Mouse (Mus musculus) CD4-positive, CD25-positive, alpha-beta regulatory T cell, adult 2 months (primary cell): Measurements from ENCODE around the gene 1700021F05Rik.
"Not testable (repeated sequence)": the region's sequence is repeated elsewhere in the genome, so short reads cannot be mapped to it uniquely, and the experiment has no call there.

ENCODE experiments used
- DNase-seq: peaks from one replicate; pipeline ENCODE4 v3.0.0-alpha.2; 2012; ENCODE audit warnings: low read depth, low spot score

The 1700021F05Rik gene

GRCm38 (mm10) chr10:43538831-43539230, 2.0 kb downstream of the 1700021F05Rik start:
- no peak for DNase-seq

- no peak for DNase-seq
Measured at GRCm38 (mm10) chr10:43537652-43538051, 3.1 kb downstream of the 1700021F05Rik start.

- no peak for DNase-seq
Measured at GRCm38 (mm10) chr10:43534382-43534781, 6.4 kb downstream of the 1700021F05Rik start.

- no peak for DNase-seq
Measured at GRCm38 (mm10) chr10:43527283-43528269, 13.2 kb downstream of the 1700021F05Rik start.

GRCm38 (mm10) chr10:43523931-43524330, 16.9 kb downstream of the 1700021F05Rik start, which contains the start of gene Gm9803:
Gm9803 (plus strand) TSS chr10:43524084.
- not testable (repeated sequence) for DNase-seq

- DNase-seq, result no peak
Measured at GRCm38 (mm10) chr10:43519977-43520376, 20.8 kb downstream of the 1700021F05Rik start.

GRCm38 (mm10) chr10:43518368-43518767, 22.4 kb downstream of the 1700021F05Rik start:
- DNase-seq, result no peak

- DNase-seq, result no peak
Measured at GRCm38 (mm10) chr10:43517836-43518235, 23.0 kb downstream of the 1700021F05Rik start.

GRCm38 (mm10) chr10:43516992-43517660, 23.7 kb downstream of the 1700021F05Rik start:
- DNase-seq, result no peak

GRCm38 (mm10) chr10:43512976-43513375, 27.8 kb downstream of the 1700021F05Rik start:
- no peak for DNase-seq

- DNase-seq, result no peak
Measured at GRCm38 (mm10) chr10:43509228-43509627, 31.6 kb downstream of the 1700021F05Rik start.

GRCm38 (mm10) chr10:43507051-43507450, 33.7 kb downstream of the 1700021F05Rik start:
- no peak for DNase-seq

- no peak for DNase-seq
Measured at GRCm38 (mm10) chr10:43504291-43504690, 36.5 kb downstream of the 1700021F05Rik start.

- no peak for DNase-seq
Measured at GRCm38 (mm10) chr10:43502599-43502998, 38.2 kb downstream of the 1700021F05Rik start.

GRCm38 (mm10) chr10:43490846-43491245, 49.9 kb downstream of the 1700021F05Rik start:
- no peak for DNase-seq

- DNase-seq, result no peak
Measured at GRCm38 (mm10) chr10:43490034-43490433, 50.8 kb downstream of the 1700021F05Rik start.

GRCm38 (mm10) chr10:43489550-43489949, 51.2 kb downstream of the 1700021F05Rik start:
- no peak for DNase-seq

- no peak for DNase-seq
Measured at GRCm38 (mm10) chr10:43489139-43489538, 51.7 kb downstream of the 1700021F05Rik start.

GRCm38 (mm10) chr10:43488258-43488657, 52.5 kb downstream of the 1700021F05Rik start:
- DNase-seq, result no peak

- no peak for DNase-seq
Measured at GRCm38 (mm10) chr10:43487441-43488010, 53.3 kb downstream of the 1700021F05Rik start.

- no peak for DNase-seq
Measured at GRCm38 (mm10) chr10:43485751-43486268, 55.0 kb downstream of the 1700021F05Rik start.
